Mouse (Mus musculus) thymus, adult 2 months (tissue): ENCODE data around the gene Mxd1.

Experiments
- CTCF ChIP-seq: fragments of 200-500 bp; IDR thresholded peaks from 2 replicates; pipeline ENCODE4 v1.5.1; 2012; ENCODE audit warnings: mild to moderate bottlenecking, control low read depth, low read length, moderate library complexity, borderline replicate concordance; ENCODE audit not compliant: control insufficient read depth, poor library complexity, insufficient read depth; ENCODE audit errors: extremely low read depth
- POLR2A ChIP-seq: fragments of 200-500 bp; IDR thresholded peaks from 2 replicates; pipeline ENCODE4 v1.6.1; 2012; ENCODE audit warnings: mild to moderate bottlenecking, low read length, control low read depth, moderate library complexity; ENCODE audit not compliant: control insufficient read depth, poor library complexity, insufficient read depth; ENCODE audit errors: extremely low read depth

- TF ChIP-seq CTCF = no peak
- no peak for TF ChIP-seq POLR2A
Observed at GRCm38 (mm10) chr6:86644775-86645400, 24.1 kb downstream of the Mxd1 start.
